Mouse (Mus musculus): ENCODE data around the gene Pramef6.
"Not testable (repeated sequence)": the region's sequence is repeated elsewhere in the genome, so short reads cannot be mapped to it uniquely, and the experiment has no call there.

The Pramef6 gene
- long read RNA-seq, experiment 1, result 0 reads
- long read RNA-seq, experiment 2, result 0 reads

DNA sequence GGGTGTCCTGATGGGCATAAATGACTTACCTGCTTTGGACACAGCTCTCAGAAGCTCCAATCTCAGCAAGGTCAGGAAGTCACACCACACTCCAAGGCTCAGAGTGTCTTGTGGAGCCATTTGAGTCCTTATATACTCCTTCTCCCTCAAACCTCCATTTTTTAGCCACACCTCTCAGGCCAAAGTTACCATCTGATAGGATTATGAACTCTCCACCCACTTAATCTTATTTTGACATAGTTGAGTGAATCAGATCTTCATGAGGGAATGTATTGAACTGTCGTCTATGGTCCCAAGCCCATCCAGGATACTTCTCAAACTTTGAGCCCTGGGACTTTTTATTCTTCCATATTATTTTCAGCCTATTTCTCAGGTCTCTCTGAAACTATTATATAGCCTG lies at the start of gene Pramef6:
Gene Pramef6, minus strand, starts transcription at position 101 of the 400 bp plus-strand sequence.
- intact Hi-C loops (cut with DNase I), result not testable (repeated sequence)

DNA sequence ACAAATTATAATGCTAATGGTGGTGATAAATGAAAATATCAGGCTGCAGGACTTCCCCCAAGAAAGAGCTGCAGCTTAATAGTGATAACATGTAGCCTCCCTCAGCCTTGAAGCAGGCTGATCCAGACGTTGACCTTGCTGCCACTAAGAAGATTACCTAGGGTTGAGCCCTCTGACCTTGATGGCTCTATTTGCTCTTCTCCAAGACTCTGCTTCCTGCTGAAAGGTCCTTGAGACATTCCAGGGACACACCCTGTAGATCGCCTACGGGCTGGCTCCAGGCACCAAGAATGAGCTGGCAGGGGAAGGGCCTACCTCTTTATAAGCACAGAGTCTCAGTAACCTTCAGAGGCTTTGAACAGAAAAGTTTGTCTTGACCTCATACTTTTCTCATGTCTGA lies 5.8 kb downstream of the Pramef6 start:
- intact Hi-C loops (cut with DNase I), result not testable (repeated sequence)

DNA sequence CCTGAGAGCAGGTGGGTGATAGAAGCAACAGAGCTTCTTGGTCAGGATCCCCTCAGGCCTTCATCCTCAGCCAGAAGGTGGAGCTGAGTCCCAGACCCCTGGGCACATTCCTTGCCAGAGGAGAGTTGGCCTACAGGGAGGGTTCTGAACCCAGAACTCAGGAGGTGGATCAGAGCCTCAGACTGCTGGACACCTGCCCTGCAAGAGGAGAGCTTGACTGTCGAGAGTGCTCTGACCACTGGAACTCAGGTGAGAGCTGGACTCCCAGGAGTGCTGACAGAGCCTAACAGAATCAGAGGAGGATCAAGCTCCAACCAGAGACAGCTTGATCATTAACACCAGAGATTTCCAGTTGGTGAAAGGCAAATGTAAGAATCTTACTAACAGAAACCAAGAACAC lies 17.8 kb downstream of the Pramef6 start:
- intact Hi-C loops (cut with DNase I), result not testable (repeated sequence)

DNA sequence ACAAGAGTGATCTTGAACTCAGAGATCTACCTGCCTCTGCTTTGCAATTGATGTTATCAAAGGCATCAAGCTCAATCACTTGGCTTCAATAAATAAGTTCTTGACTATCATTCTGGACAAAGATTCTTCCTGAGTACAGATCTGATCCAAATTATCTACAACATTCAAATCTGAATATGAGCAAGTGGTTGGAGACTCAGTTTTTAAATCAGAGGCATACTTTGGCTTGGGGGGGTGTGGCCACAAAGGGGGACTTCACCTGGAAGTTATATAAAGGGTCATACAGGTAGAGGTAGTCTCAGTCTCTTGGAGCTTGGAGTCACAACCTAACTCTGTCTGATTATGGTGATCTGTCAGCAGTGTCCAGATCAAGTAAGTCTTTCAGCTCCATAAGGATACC lies 54.0 kb downstream of the Pramef6 start, which contains the start of gene Gm13103:
Gene Gm13103, plus strand, starts transcription at position 301 of the 400 bp plus-strand sequence.
- intact Hi-C loops (cut with DNase I), result loop anchor here (10.0 kb wide), 1 partner anchor 181 kb away; no protein-coding TSS in a partner anchor
